Mouse (Mus musculus) neural tube, embryonic 15.5 days (tissue): ENCODE measurements around the gene Nrip1. TPM values are rescaled to one million over a fixed set of nuclear protein-coding genes. Genes with fewer than 3 reads are reported as not detected.
"Not testable (repeated sequence)": the region's sequence is repeated elsewhere in the genome, so short reads cannot be mapped to it uniquely, and the experiment has no call there.

ENCODE experiments used
- ATAC-seq: fragments of 200-750 bp; cut with Nextera tagmentation; 2 replicates; pipeline ENCODE4 v1.8.0; 2017; ENCODE audit warnings: mild to moderate bottlenecking, moderate TSS enrichment, moderate library complexity; ENCODE audit not compliant: low FRiP score
- H3K27ac ChIP-seq: fragments of 300-500 bp; sonication (generic); replicated peaks from 2 replicates; pipeline ENCODE4 v1.5.1; 2015; ENCODE audit warnings: mild to moderate bottlenecking, inconsistent platforms
- H3K27me3 ChIP-seq: fragments of 300-500 bp; sonication (generic); replicated peaks from 2 replicates; pipeline ENCODE4 v1.6.1; 2015; ENCODE audit warnings: inconsistent platforms
- H3K36me3 ChIP-seq: fragments of 300-500 bp; sonication (generic); 2 replicates; pipeline ENCODE4 v1.6.1; 2015; ENCODE audit warnings: inconsistent platforms
- H3K4me1 ChIP-seq: fragments of 300-500 bp; sonication (generic); 2 replicates; pipeline ENCODE4 v1.6.1; 2015; ENCODE audit warnings: inconsistent platforms
- H3K4me2 ChIP-seq: fragments of 300-500 bp; sonication (generic); 2 replicates; pipeline ENCODE4 v1.6.1; 2015; ENCODE audit warnings: inconsistent platforms, mild to moderate bottlenecking, moderate library complexity
- H3K4me3 ChIP-seq: fragments of 300-500 bp; sonication (generic); replicated peaks from 2 replicates; pipeline ENCODE4 v1.5.1; 2015; ENCODE audit warnings: mild to moderate bottlenecking, inconsistent platforms
- H3K9ac ChIP-seq: fragments of 300-500 bp; sonication (generic); replicated peaks from 2 replicates; pipeline ENCODE4 v1.6.1; 2015; ENCODE audit warnings: mild to moderate bottlenecking, inconsistent platforms
- H3K9me3 ChIP-seq: fragments of 300-500 bp; sonication (generic); replicated peaks from 2 replicates; pipeline ENCODE4 v1.6.1; 2016; ENCODE audit warnings: inconsistent platforms
- WGBS: fragments of 180-500 bp; shearing (Covaris S2); methylation state at CpG from one replicate; pipeline ENCODE4 v1.1.7; 2015; ENCODE audit warnings: mixed read lengths; 5-methylcytosine and 5-hydroxymethylcytosine counted together
- polyA plus RNA-seq: library from polyadenylated mRNA; unstranded; fragments of >200 nt; fragmentation: Nextera tagmentation; extraction: Ambion mirVana; gene quantifications from 2 replicates; pipeline ENCODE4 v1.2.1, GENCODE M21; 2015

Gene Nrip1
- polyA plus RNA-seq, 1 experiment from 2014 or later: 34.4 TPM

DNA sequence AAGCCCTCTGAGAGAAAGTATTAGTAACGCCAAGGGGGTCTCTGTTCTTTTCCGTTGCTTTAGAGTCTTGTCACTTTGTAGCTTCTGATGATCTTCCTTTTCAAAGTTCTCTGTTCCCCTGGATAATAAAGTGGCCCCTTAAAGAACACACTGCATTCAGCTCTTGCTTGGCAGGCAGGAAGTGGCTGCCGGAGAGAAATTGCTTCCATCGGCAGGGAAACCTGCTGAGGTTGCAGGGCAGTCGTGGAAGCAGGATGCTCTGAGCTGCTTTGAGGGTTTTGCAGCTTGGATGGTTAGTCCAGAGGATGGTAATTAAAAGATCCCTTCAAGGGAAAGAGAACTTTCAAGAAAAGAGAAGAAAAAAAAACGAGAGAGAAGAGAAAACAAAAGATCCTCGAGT is 33.3 kb upstream of the Nrip1 start:
- no peak for ATAC-seq
- no peaks in the 10 kb centered on the region for H3K36me3 ChIP-seq
- 31% methylated on average over 7 of the region's 7 CpGs for WGBS
- no peak overlapping the region for H3K27ac ChIP-seq
- H3K9me3 ChIP-seq: no peaks in the 10 kb centered on the region
- H3K27me3 ChIP-seq: no peaks in the 10 kb centered on the region
- H3K4me3 ChIP-seq: no peak overlapping the region
- H3K4me1 ChIP-seq: no peaks in the 10 kb centered on the region
- H3K4me2 ChIP-seq: peak overlapping the region; percentile 23
- H3K9ac ChIP-seq: no peak overlapping the region

GRCm38 (mm10) chr16:76406319-76406718 is 32.7 kb upstream of the Nrip1 start:
- no peak for ATAC-seq
- 88% methylated on average over 7 of the region's 7 CpGs for WGBS

DNA sequence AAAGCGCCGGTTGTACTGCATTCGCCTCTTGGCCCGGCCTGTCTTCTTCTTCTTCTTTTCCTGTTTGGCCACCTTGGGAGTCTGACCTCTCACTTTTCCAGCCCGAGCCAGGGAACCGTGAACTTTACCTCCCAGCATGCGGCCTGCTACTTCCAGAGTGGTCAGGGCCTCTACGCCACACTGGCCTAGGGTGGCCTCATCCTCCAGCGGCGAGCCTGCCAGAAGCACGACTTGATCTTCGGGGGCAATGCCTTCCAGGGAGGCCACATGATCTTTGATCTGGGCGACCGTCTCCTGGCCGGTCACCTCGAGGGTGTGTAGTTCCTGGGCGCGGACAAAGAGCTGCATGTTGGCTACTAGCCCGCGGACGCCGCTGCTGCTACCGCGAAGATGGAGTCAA is 29.7 kb upstream of the Nrip1 start:
- not testable (repeated sequence) for H3K9me3 ChIP-seq, H3K36me3 ChIP-seq, H3K4me3 ChIP-seq, H3K9ac ChIP-seq, ATAC-seq, H3K27ac ChIP-seq, H3K4me2 ChIP-seq, H3K27me3 ChIP-seq, H3K4me1 ChIP-seq
- WGBS: 97% methylated on average over 24 of the region's 24 CpGs

More at GRCm38 (mm10) chr16:76406319-76406718, 32.7 kb upstream of the Nrip1 start:
- Histone ChIP-seq H3K4me2 (no peak overlapping the region), H3K9me3 (no peaks in the 10 kb centered on the region), H3K27ac (no peak overlapping the region), H3K4me3 (no peak overlapping the region), H3K36me3 (no peaks in the 10 kb centered on the region), H3K27me3 (no peaks in the 10 kb centered on the region), H3K4me1 (no peaks in the 10 kb centered on the region), H3K9ac (no peak overlapping the region)

GRCm38 (mm10) chr16:76396512-76396911 is 22.9 kb upstream of the Nrip1 start:
- H3K9ac ChIP-seq: no peak overlapping the region
- no peaks in the 10 kb centered on the region for H3K9me3 ChIP-seq
- no peaks in the 10 kb centered on the region for H3K4me1 ChIP-seq
- H3K27me3 ChIP-seq: no peaks in the 10 kb centered on the region
- 23% methylated on average over 1 of the region's 1 CpGs for WGBS
- ATAC-seq: no peak
- no peak overlapping the region for H3K4me3 ChIP-seq
- H3K4me2 ChIP-seq: no peak overlapping the region
- H3K36me3 ChIP-seq: no peaks in the 10 kb centered on the region
- H3K27ac ChIP-seq: no peak overlapping the region

DNA sequence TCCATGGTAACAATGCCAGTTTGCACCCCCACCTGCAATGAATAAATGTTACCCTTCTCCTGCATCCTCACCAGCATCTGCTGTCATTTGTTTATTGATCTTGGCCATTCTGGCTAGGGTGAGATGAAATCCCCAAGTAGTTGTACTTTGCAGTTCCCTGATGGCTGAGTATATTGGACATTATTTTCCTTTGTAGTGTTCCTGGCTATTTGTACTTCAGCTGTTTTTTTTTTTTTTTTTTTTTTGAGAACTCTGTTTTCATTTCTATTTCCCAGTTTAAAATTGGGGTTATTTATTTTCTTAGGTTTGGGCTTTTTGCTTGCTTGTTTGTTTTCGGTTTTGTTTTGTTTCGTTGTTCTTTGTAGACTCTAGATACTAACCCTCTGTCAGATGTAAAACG is 19.6 kb upstream of the Nrip1 start:
- H3K9ac ChIP-seq: no peak overlapping the region
- no peak for ATAC-seq
- H3K27ac ChIP-seq: no peak overlapping the region
- WGBS: 65% methylated on average over 3 of the region's 3 CpGs
- H3K9me3 ChIP-seq: no peaks in the 10 kb centered on the region
- H3K4me2 ChIP-seq: no peak overlapping the region
- H3K27me3 ChIP-seq: no peaks in the 10 kb centered on the region
- H3K4me3 ChIP-seq: no peak overlapping the region
- no peaks in the 10 kb centered on the region for H3K36me3 ChIP-seq
- no peaks in the 10 kb centered on the region for H3K4me1 ChIP-seq

DNA sequence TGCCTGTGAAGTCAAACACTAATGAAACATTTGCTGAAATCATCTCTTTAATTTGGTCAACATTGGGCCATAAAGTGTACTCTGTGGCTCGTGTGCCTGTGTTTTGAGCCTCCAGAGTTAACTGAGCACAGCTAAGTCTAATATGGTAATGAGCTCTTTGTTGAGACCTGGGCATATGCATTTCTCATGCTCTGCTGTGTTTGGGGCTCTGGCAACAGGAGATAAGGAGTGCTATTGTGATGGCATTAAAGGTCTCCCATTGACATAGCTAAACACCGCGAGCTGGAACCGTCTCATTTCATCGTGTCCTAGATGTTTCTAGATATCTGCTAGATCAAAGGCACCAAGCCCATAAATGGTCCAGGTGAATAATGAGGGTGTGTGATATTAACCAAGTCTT is 12.9 kb upstream of the Nrip1 start:
- 63% methylated on average over 5 of the region's 5 CpGs for WGBS
- H3K27ac ChIP-seq: no peak overlapping the region
- no peak overlapping the region for H3K4me2 ChIP-seq
- no peak overlapping the region for H3K9ac ChIP-seq
- H3K4me3 ChIP-seq: no peak overlapping the region
- ATAC-seq: no peak
- H3K36me3 ChIP-seq: no peaks in the 10 kb centered on the region
- no peaks in the 10 kb centered on the region for H3K4me1 ChIP-seq
- H3K27me3 ChIP-seq: no peaks in the 10 kb centered on the region
- no peaks in the 10 kb centered on the region for H3K9me3 ChIP-seq

GRCm38 (mm10) chr16:76386071-76386470 is 12.4 kb upstream of the Nrip1 start:
- no peak for ATAC-seq
- no peaks in the 10 kb centered on the region for H3K4me1 ChIP-seq
- no peak overlapping the region for H3K4me3 ChIP-seq
- no peaks in the 10 kb centered on the region for H3K9me3 ChIP-seq
- H3K36me3 ChIP-seq: no peaks in the 10 kb centered on the region
- H3K27ac ChIP-seq: no peak overlapping the region
- no peaks in the 10 kb centered on the region for H3K27me3 ChIP-seq
- no peak overlapping the region for H3K9ac ChIP-seq
- 64% methylated on average over 4 of the region's 4 CpGs for WGBS
- no peak overlapping the region for H3K4me2 ChIP-seq

GRCm38 (mm10) chr16:76377211-76377610 is 3.6 kb upstream of the Nrip1 start:
- WGBS: 98% methylated on average over 3 of the region's 3 CpGs
- Histone ChIP-seq H3K9ac (no peak overlapping the region), H3K4me3 (no peak overlapping the region), H3K27ac (no peak overlapping the region), H3K36me3 (no peaks in the 10 kb centered on the region), H3K9me3 (no peaks in the 10 kb centered on the region), H3K4me2 (no peak overlapping the region), H3K4me1 (no peaks in the 10 kb centered on the region), H3K27me3 (no peaks in the 10 kb centered on the region)
- ATAC-seq: no peak

DNA sequence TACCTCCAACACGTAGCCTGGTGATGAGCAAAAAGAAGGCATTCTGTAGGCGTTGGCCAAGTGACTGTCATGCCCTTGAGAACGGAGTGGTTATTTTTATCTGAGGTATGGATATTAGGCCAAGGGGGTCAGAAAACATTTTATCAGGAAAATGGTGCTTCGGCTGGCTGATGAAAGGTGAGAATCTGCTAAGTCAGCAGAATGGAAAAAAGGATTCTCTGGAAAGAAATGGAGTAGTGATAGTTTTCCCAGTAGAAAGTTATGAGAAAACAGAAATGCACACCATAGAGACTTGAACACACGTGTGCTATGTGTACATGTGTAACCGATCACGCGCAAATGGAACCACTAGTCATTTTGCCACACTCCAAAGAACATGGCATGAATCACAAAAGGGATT is 3.0 kb upstream of the Nrip1 start:
- Histone ChIP-seq H3K36me3 (no peaks in the 10 kb centered on the region), H3K4me3 (no peak overlapping the region), H3K27me3 (no peaks in the 10 kb centered on the region), H3K9ac (no peak overlapping the region), H3K4me2 (no peak overlapping the region), H3K9me3 (no peaks in the 10 kb centered on the region), H3K4me1 (peaks cover 2% of the 10 kb centered on the region; the same call in 1 of the 2 replicates), H3K27ac (no peak overlapping the region)
- ATAC-seq: no peak
- 92% methylated on average over 8 of the region's 8 CpGs for WGBS

- ATAC-seq: peak; percentile 93
- H3K27me3 ChIP-seq: no peaks in the 10 kb centered on the region
- peaks cover 23% of the 10 kb centered on the region for H3K4me1 ChIP-seq
- peak overlapping the region; percentile 68 for H3K4me2 ChIP-seq
- peak overlapping the region; percentile 97 for H3K27ac ChIP-seq
- no peaks in the 10 kb centered on the region for H3K9me3 ChIP-seq
- under 1% methylated on average over 66 of the region's 70 CpGs for WGBS
- H3K4me3 ChIP-seq: peak overlapping the region; percentile 84
- H3K36me3 ChIP-seq: no peaks in the 10 kb centered on the region
- peak overlapping the region; percentile 91 for H3K9ac ChIP-seq
Observed at GRCm38 (mm10) chr16:76372941-76373561, 576 bp downstream of the Nrip1 start.

- Histone ChIP-seq H3K4me3 (peak overlapping the region; percentile 84), H3K4me2 (peak overlapping the region; percentile 68), H3K36me3 (no peaks in the 10 kb centered on the region), H3K27me3 (no peaks in the 10 kb centered on the region), H3K9me3 (no peaks in the 10 kb centered on the region), H3K9ac (peak overlapping the region; percentile 91), H3K4me1 (peaks cover 23% of the 10 kb centered on the region), H3K27ac (peak overlapping the region; percentile 97)
- WGBS: under 1% methylated on average over 62 of the region's 102 CpGs
- ATAC-seq: peak; percentile 66
Observed at GRCm38 (mm10) chr16:76372045-76372940, 1.3 kb downstream of the Nrip1 start.

DNA sequence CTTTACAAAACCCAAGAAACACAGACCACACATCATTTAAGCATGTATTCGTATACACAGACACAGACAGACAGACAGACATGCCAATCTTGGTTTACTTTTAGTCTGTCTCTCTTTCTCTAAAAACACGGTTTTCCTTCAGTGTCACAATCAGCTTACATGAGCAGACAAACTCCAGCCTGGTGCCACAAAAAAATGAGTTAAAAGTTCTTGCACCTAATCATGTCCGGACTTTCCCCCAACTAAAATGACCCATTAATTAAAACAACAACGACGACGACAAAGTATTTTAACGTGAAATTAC is 2.1 kb downstream of the Nrip1 start:
- ATAC-seq: no peak
- Histone ChIP-seq H3K9me3 (no peaks in the 10 kb centered on the region), H3K4me2 (peak overlapping the region; percentile 68), H3K27ac (peak overlapping the region; percentile 97; the same call in 1 of the 2 replicates), H3K4me3 (peak overlapping the region; percentile 84), H3K9ac (peak overlapping the region; percentile 91), H3K27me3 (no peaks in the 10 kb centered on the region), H3K36me3 (no peaks in the 10 kb centered on the region), H3K4me1 (peaks cover 23% of the 10 kb centered on the region)
- WGBS: 4% methylated on average over 7 of the region's 7 CpGs
